Mouse (Mus musculus) CD8-positive naive resting alpha-beta T cell, adult 2 months (primary cell): ENCODE data around the gene Trim41.
"Not testable (repeated sequence)": the region's sequence is repeated elsewhere in the genome, so short reads cannot be mapped to it uniquely, and the experiment has no call there.

Source experiments
- DNase-seq, 2 experiments: peaks; one replicate each; pipeline ENCODE4 v3.0.0; 2022; ENCODE audit warnings: low read depth in 2 of 2, low spot score in 2 of 2

The Trim41 gene

GRCm38 (mm10) chr11:48791894-48792293 is 25.3 kb downstream of the Trim41 start:
- not testable (repeated sequence) for DNase-seq

DNA sequence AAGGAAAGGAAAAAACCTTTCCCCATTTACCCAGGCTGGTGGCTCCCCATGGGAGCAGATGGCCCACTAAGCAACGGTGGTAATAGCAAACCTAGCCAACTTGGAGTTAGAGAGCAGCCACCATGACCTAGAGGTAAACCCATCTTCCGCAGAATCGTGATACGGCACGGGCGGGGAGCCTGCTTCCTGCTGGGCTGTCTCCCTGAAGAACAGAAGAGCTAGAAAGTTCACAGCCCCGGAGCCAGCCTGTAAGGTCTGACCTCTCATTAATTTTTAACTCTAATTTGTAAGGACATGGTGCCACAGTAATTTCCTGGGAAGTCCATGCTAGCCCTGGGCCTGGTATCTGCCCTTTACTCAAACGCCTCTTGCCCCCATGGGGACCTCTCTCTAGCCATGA is 26.2 kb downstream of the Trim41 start:
- DNase-seq, result no peak

DNA sequence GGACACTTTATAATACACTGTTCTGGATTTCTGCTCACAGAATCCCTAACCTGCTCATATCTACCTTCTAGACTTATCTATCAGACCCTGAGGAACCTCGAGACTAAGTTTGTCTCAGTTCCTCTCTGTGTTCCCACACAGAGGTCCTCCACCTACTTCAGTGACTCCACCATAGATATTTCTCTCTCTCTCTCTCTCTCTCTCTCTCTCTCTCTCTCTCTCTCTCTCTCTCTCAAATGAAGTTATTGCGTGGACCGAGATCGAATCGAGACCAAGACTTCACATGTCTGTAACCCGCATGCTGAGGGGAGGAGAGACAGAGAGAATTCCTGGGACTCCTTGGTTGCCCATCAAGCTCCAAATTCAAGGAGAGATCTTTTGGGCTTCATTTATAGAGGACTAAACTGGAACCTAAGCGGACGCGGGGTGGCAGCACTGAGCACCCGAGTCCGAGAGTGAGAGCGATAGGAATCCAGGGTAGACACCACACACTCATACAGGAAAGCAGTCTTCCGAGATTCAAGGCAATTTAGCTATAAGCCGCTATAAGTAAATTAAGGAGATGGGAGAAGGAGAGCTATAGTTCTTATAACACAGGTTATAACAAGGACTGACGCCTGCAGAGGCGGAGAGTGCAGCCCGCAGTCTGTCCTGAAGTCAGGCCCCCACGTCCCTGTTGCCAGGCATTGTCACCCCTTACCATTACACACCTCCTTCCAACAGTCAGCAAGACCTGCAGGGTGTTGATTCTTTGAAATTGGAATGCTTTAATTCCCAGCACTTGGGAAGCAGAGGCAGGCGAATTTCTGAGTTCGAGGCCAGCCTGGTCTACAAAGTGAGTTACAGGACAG is 27.0 kb downstream of the Trim41 start:
- DNase-seq, result peak; percentile 75 to 85

DNA sequence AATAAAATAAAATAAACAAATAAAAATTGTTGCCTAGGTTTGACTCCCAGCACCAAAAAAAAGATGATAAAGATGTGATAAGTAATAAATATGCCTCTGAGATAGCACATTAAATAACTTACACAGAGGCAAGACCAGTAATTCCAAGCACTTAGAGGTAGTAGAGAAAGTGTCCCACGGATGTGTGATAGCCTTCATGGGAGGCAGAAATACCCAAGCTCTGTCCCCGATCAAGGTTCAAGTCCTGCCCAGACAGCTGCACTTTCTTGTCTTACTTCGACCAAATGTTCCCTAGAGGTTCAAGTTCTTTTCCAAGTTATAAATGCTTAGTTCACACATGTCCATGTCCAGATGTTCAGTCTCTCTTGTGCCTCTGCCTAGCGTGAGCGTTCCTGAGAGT is 27.9 kb downstream of the Trim41 start:
- no peak for DNase-seq

DNA sequence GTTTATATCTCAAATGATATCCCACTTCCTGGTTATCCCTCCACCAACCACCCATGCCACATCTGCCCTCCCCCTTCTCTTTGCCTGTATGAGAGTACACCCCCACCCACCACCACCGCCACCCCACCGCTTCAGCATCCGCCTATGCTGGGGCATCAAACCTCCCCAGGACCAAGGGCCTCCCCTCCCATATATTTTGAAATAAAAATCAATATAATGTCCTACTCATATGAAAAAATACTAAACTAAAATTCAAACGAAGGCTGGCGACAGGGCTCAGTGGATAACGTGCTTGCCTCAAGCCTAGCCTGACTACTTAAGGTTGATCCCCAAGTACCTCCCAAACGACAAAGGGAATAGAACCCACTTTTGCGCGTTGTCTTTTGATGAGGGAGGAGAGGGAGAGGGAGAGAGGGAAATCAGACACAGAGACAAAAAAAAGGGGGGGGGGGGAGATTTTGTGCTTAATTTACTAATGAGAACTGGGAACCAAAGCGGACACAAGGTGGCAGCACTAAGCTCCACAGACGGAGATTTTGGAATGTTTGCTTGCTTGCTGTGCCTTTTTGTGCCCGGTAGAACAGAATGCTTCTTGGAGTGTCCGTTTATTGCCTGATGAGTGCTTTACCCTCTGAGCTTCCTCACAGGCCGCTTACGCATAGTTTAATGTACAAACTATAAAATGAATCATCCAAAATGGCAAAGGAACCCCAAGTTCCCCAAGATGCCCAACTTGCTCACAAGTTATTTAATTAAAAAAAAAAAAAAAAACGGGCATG is 28.7 kb downstream of the Trim41 start:
- peak; percentile 57 to 77 for DNase-seq

- peak; percentile 71 to 79 for DNase-seq
These were observed 29.5 kb downstream of the Trim41 start for GRCm38 (mm10) chr11:48787455-48788211.

- no peak for DNase-seq
These were observed 34.9 kb downstream of the Trim41 start for GRCm38 (mm10) chr11:48782243-48782642.

DNA sequence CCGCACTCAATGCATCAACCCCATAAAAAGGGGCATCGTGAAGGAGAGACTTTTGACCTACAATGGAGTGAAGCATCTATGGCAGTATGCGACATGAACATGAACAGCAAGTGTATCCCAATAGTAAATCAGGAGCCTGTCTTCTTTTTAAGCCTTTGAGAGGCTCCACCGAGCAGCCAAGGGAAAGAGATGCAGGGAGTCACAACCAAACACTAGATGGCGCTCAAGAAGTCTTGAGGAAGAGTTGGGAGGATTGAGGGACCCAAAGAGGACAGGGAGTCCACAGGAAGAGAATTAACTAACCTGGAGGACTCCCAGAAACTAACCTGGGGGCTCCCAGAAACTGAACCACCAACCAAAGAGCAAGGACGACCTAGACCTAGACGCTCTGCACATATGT is 37.7 kb downstream of the Trim41 start:
- DNase-seq, result peak; percentile 48 to 61

DNA sequence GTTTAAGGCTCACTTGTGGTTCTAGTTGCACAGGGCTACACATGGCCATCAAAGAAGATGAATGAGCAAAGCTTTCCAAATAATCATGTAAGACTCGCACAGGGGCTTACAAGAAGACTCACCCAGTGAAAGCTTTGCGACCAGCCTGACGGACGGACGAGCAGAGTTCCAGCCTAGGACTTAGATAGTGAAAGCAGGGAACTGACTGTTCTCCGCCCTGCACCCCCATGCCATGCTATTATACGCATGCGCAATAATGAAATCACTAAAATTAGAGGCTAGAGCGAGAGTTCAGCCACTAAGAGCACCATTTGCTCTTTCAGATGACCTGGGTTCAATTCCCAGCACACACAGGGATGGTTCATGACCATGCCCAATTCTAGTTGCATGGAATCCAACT is 39.9 kb downstream of the Trim41 start:
- no peak for DNase-seq

GRCm38 (mm10) chr11:48776664-48777063 is 40.5 kb downstream of the Trim41 start:
- DNase-seq, result peak in 1 of 2 experiments; percentile 48

- no peak for DNase-seq
These were observed 41.7 kb downstream of the Trim41 start for GRCm38 (mm10) chr11:48775483-48775882.

DNA sequence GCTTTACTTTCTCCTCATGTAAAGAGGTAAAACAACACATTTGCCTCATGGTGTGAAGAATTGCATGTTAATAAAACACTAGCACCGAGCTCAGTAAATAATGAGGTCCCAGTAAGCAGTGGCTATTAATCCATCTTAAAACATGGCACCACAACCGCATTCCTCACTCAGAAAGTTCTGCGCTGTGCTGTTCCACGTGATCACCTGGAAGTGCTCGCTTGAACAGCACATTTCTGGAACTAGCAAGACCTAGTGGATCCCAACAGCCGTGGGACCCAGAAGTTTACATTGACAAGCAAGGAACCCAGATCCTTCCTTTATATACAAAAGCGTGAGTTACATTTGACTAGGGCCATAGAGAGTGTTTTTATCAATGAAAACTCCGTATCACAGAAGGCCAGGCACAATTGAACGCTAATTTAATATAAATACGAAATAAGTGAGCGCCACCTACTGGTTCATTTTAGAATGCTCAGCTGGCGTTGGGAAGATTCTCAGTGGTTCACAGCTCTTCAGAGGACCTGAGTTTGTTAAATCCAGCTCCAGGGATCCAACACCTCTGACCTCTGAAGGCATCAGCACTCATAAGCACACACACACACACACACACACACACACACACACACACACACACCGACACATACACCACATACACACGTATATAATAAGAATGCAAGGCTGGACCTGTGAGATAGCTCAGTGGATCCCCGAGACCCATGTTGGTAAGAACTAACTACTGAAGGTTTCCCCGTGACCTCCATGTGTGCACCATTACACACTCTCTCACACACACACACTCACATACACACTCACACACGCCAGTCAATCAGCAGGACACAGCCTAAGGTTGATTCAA is 42.5 kb downstream of the Trim41 start:
- DNase-seq, result peak; percentile 34 to 56

DNA sequence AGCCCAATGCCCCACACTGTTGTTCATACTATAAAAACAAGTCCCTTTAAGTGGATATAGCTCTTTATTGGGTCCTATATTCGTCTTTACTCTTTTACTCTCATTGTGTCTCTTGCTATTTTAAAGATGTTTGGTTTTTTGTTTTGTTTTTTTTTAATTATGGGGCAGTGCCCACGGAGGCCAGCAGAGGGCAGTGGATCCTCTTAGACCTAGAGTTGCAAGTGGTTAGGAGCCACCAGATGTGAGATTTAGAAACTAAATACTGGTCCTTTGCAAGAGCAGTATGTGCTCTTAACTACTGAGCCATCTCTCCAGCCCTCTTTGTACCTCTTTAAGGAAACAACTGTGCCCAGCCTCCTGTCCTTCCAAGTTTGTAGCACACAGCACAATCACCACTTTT is 45.5 kb downstream of the Trim41 start:
- peak; percentile 39 to 58 for DNase-seq

GRCm38 (mm10) chr11:48767195-48767876 is 49.8 kb downstream of the Trim41 start:
- no peak for DNase-seq

- no peak for DNase-seq
These were observed 53.0 kb downstream of the Trim41 start for GRCm38 (mm10) chr11:48764119-48764518.

DNA sequence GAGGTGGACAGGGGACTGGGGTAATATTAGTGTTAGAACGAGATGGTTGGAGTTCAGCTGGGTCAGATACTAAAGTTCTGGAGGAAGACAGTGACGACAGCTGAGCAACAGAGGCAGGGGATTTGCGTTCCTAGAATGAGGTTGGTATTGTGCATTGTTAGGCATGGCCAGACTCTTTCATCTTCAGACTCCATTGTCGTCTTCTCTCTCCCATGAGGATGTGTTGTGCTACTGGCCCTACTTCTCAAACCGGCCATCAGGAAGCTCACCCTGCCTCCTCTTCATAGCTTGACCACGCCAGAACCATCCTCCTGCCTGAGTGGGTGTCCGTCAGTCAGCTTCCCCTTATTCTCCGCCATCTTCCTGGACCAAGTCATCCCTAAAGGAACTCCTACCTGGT is 58.1 kb downstream of the Trim41 start:
- DNase-seq, result no peak
